Comparison of ENCODE assay signal across 7 mouse cellular contexts in the genomic region with DNA sequence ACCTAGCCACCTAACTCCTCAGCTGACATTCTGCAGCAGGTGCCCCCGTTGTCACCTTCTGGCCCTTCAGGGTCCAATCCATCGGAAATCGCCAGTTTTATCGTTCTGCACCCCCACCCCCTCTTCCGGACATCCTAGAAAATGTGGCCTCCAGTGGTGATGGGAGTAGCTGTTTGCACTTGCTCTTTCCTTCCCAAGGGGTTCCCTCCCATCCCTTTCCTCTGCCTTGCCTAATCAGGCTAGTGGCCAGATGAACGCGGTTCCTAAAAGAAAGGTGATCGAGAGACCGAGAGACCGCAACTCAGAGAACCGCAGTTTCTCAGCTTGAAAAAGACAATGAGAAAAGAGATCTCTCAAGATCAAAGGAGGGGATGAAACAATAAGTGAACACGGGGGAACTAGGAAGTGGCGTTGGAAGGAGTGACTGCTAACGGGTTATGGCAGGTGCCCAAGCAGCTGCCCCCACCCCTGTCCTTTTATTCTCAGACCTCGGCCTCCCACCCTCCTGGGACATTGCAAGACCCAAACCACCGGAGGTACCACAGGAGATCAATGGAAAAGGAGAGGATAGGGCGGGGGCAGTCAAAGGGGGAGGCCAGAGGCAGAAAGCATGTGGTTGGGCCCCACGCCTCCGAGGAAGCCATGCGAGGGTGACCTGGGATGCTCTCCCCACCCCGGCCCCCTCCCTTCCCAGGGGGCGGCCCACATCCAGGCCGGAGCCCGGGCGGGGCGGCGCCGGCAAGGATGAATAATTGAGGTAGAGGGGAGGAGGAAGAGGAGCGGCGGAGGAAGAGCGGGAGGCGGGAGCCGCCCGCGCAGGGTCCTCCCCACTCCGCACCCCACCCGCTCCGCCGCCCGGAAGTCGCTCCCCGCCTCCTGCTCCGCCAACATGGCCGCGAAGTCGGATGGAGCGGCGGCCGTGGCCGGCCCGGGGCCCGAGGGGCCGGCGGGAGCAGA. TPM values are rescaled to one million over a fixed set of nuclear protein-coding genes. Genes with fewer than 3 reads are reported as not detected.
A peak's percentile ranks its signal among the peaks of the same experiment; 100 is the strongest.
DNase-seq lines count a peak whose midpoint lies in the region; ATAC-seq lines count a peak whose summit lies in the region.

TSS of gene Xkr7 (plus strand) at position 727 of the 957 bp plus-strand sequence.

- H3K27ac ChIP-seq in forebrain, embryonic 14.5 days (ENCODE audit: low read depth, low read length): peak within 1 kb of the TSS; percentile 61
- H3K27ac ChIP-seq in liver, embryonic 16.5 days (ENCODE audit: low read length): no peak within 1 kb of the TSS

- no peaks in the 10 kb centered on the region for H3K36me3 ChIP-seq in forebrain, embryonic 14.5 days (ENCODE audit: control insufficient read depth, insufficient read depth, low read length)
- H3K36me3 ChIP-seq in liver, embryonic 16.5 days (ENCODE audit: control insufficient read depth, insufficient read depth): no peaks in the 10 kb centered on the region

- intact Hi-C loops in left cerebral cortex, postnatal 4 days (cut with DNase I): no loop called here

- H3K4me3 ChIP-seq in forebrain, embryonic 14.5 days (ENCODE audit: low read depth, low read length): peak within 1 kb of the TSS; percentile 63
- peak within 1 kb of the TSS; percentile 34 for H3K4me3 ChIP-seq in liver, embryonic 16.5 days (ENCODE audit: low read depth, low read length)

- 1% methylated on average over 22 of the region's 54 CpGs for WGBS in forebrain, embryonic 14.5 days
- 4% methylated on average over 38 of the region's 54 CpGs for WGBS in liver, embryonic 16.5 days (ENCODE audit: insufficient replicate concordance)

- H3K27me3 ChIP-seq in forebrain, embryonic 14.5 days (replicated peaks; ENCODE audit: control insufficient read depth, insufficient read depth, low read length): peaks cover 11% of the 10 kb centered on the region; the same call in 1 of the 2 replicates
- peaks cover 45% of the 10 kb centered on the region for H3K27me3 ChIP-seq in liver, embryonic 16.5 days (ENCODE audit: control insufficient read depth, insufficient read depth, low read depth, low read length)

- peaks cover 15% of the 10 kb centered on the region for H3K4me1 ChIP-seq in forebrain, embryonic 14.5 days (ENCODE audit: control insufficient read depth, insufficient read depth, low read length)
- peaks cover 3% of the 10 kb centered on the region; the same call in 1 of the 2 replicates for H3K4me1 ChIP-seq in liver, embryonic 16.5 days (ENCODE audit: control insufficient read depth, low read depth, low read length)

- H3K9me3 ChIP-seq in forebrain, embryonic 14.5 days (replicated peaks; ENCODE audit: control insufficient read depth, low read length): no peaks in the 10 kb centered on the region
- H3K9me3 ChIP-seq in liver, embryonic 16.5 days (replicated peaks; ENCODE audit: control insufficient read depth, low read length): no peaks in the 10 kb centered on the region

- peak within 1 kb of the TSS; percentile 73 for H3K9ac ChIP-seq in forebrain, embryonic 14.5 days (ENCODE audit: low read length)
- H3K9ac ChIP-seq in liver, embryonic 16.5 days (ENCODE audit: low read depth, low read length): no peak within 1 kb of the TSS

- peak; percentile 84 for ATAC-seq in forebrain, embryonic 14.5 days
- no peak for ATAC-seq in liver, embryonic 16.5 days (ENCODE audit: low read depth)

- H3K4me2 ChIP-seq in forebrain, embryonic 14.5 days (ENCODE audit: low read length): peak within 1 kb of the TSS; percentile 73
- peak within 1 kb of the TSS; percentile 53 for H3K4me2 ChIP-seq in liver, embryonic 16.5 days (ENCODE audit: low read depth, low read length)

- DNase-seq in left cerebral cortex, postnatal 4 days: peak; percentile 79
- no peak for DNase-seq in left cerebral cortex, adult 8-10 months (ENCODE audit: low spot score in 2 of 2)
- DNase-seq in cerebellum, adult 9-10 months: peak; percentile 77
- DNase-seq in forebrain, embryonic 14.5 days (ENCODE audit: low spot score): peak; percentile 69
- DNase-seq in spleen, postnatal 36 days (ENCODE audit: low spot score in 2 of 2): no peak
- no peak for DNase-seq in layer of hippocampus, adult 9-11 months

RNA-seq across cellular contexts. Expression of gene Xkr7, which starts in this region (rescaled TPM):
- 10 to 100 TPM; 23.2 to 23.4 TPM for total RNA-seq in left cerebral cortex, postnatal 4 days (2021)
- total RNA-seq in left cerebral cortex, adult 8-10 months (2022): 1 to 10 TPM; 5.0 to 6.7 (median 5.9) TPM
- 0.87 and 1.0 TPM in 2 replicates for polyA plus RNA-seq in forebrain, embryonic 14.5 days (2014; fragmentation: Nextera tagmentation; extraction: Ambion mirVana)
- polyA plus RNA-seq in liver, embryonic 16.5 days (2015; fragmentation: Nextera tagmentation; extraction: Ambion mirVana): not detected in 2 replicates

Comparison
In these comparisons a context has a peak if more than half of its experiments do, and no peak if none do; other contexts are left out.
1. DNase-seq: peak in left cerebral cortex, postnatal 4 days (single experiment), cerebellum, adult 9-10 months (single experiment) and forebrain, embryonic 14.5 days (single experiment); none in left cerebral cortex, adult 8-10 months (0 of 2), spleen, postnatal 36 days (0 of 2) and layer of hippocampus, adult 9-11 months (single experiment).